Mouse (Mus musculus) bone marrow, adult 2 months (tissue): ENCODE measurements around the gene Arhgap23.

Experiments
- CTCF ChIP-seq: fragments of 200-500 bp; IDR thresholded peaks from 2 replicates; pipeline ENCODE4 v1.5.1; 2011; ENCODE audit warnings: low read length, control low read depth; ENCODE audit not compliant: control insufficient read depth, insufficient read depth
- POLR2A ChIP-seq: fragments of 200-500 bp; IDR thresholded peaks from 2 replicates; pipeline ENCODE4 v1.6.1; 2011; ENCODE audit warnings: low read depth, mild to moderate bottlenecking, control low read depth, low read length, borderline replicate concordance; ENCODE audit not compliant: control insufficient read depth

DNA sequence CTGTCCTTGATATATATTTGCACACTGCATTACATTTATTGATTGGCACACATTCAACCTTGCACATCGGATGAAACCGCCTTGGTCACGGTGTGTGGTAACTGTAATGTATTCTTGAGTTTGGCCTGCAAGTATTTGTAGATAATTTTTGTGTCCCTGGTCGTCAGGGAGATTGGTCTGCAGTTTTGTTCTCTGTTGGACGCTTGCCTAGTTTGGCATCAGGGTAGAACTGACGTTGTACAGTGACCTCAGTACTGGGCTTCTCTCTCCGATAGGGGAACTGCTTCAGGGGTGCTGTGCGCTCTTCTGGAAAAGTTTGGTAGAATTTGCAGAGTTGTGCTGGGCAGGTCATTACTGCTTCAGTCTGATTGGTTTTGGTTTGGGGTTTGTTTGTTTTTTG lies 64.5 kb downstream of the Arhgap23 start:
- TF ChIP-seq POLR2A (no peak), CTCF (no peak)
